Mouse (Mus musculus) olfactory bulb, adult 2 months (tissue): Measurements from ENCODE around the gene Agpat3. TPM values are rescaled to one million over a fixed set of nuclear protein-coding genes. Genes with fewer than 3 reads are reported as not detected.

Experiments used
- H3K27ac ChIP-seq: fragments of 200-500 bp; 2 replicates; pipeline ENCODE4 v1.5.1; 2012; ENCODE audit warnings: low read depth, low read length; ENCODE audit not compliant: insufficient read depth
- H3K4me1 ChIP-seq: fragments of 200-500 bp; 2 replicates; pipeline ENCODE4 v1.6.1; 2012; ENCODE audit warnings: low read length; ENCODE audit not compliant: control insufficient read depth, insufficient read depth
- H3K4me3 ChIP-seq: fragments of 200-500 bp; 2 replicates; pipeline ENCODE4 v1.5.1; 2012; ENCODE audit warnings: mild to moderate bottlenecking, low read depth, low read length, moderate library complexity; ENCODE audit not compliant: insufficient read depth
- CTCF ChIP-seq: fragments of 200-500 bp; IDR thresholded peaks from 2 replicates; pipeline ENCODE4 v1.5.1; 2012; ENCODE audit warnings: low read depth, mild to moderate bottlenecking, low read length, moderate library complexity; ENCODE audit not compliant: insufficient read depth
- POLR2A ChIP-seq: fragments of 200-500 bp; IDR thresholded peaks from 2 replicates; pipeline ENCODE4 v1.6.1; 2012; ENCODE audit warnings: mild to moderate bottlenecking, low read depth, low read length, moderate library complexity; ENCODE audit not compliant: insufficient read depth
- WGBS: fragments of 180-500 bp; shearing (Covaris S2); methylation state at CpG from one replicate; pipeline ENCODE4 v1.1.7; 2018; 5-methylcytosine and 5-hydroxymethylcytosine counted together
- polyA plus RNA-seq: library from polyadenylated mRNA; stranded (reverse); fragments of >200 nt; gene quantifications from 2 replicates; pipeline ENCODE4 v1.2.4, GENCODE M21; 2012; ENCODE audit warnings: low replicate concordance; ENCODE audit not compliant: missing spikeins, insufficient read depth, insufficient read length

The Agpat3 gene
- polyA plus RNA-seq, 1 experiment = not detected

GRCm38 (mm10) chr10:78284812-78285211 lies 67.5 kb downstream of the Agpat3 start:
- no peak for TF ChIP-seq POLR2A
- Histone ChIP-seq H3K4me1 (peaks cover 18% of the 10 kb centered on the region), H3K27ac (no peak overlapping the region), H3K4me3 (no peak overlapping the region)
- WGBS = 90% methylated on average over 12 of the region's 12 CpGs

DNA sequence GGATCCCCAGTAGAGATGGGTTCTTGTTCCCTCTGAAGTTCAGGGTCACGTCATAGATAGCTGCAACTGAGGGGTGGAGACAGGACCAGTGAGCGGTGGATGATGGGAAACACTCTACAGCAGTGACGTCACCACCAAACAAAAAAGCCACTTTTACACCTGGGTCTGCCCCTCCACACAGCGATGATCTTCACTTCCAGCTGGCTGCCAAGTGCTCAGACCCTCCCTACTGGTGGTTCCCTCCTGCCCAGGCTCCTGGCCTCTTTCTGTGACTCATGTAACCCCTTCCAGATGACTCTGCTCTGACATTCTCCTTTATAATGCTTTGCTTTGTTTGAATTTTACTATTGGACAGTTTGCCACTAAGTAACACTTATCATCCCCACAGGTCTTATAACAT lies 69.9 kb downstream of the Agpat3 start:
- Histone ChIP-seq H3K4me1 (peaks cover 9% of the 10 kb centered on the region; the same call in 1 of the 2 replicates), H3K27ac (no peak overlapping the region), H3K4me3 (no peak overlapping the region)
- 68% methylated on average over 4 of the region's 4 CpGs for WGBS
- TF ChIP-seq CTCF = no peak
- no peak for TF ChIP-seq POLR2A

DNA sequence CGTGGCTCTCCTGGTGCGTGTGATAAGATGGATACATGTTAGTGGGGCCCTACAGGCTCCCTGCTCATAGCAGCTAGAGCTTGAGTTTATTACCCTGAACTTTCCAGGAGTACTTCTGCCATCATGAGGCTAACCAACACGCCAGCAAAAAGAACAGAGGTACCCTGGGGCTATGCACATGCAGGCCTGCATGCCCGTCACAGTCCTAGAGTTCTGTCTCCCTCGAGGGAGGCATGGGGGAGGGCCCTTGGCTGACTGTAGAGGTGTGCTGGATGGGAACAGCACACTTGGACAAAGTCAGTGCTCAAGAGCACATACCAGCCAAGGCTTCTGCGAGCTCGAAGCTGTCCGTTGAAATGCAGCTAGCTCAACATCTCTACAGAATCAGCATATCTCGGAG lies 71.8 kb downstream of the Agpat3 start:
- Histone ChIP-seq H3K4me3 (no peak overlapping the region), H3K4me1 (peaks cover 7% of the 10 kb centered on the region; the same call in 1 of the 2 replicates), H3K27ac (no peak overlapping the region)
- TF ChIP-seq POLR2A (no peak), CTCF (no peak)
- WGBS = 84% methylated on average over 9 of the region's 9 CpGs

- no peak overlapping the region for H3K4me3 ChIP-seq
- no peak overlapping the region for H3K27ac ChIP-seq
- peaks cover 3% of the 10 kb centered on the region; the same call in 1 of the 2 replicates for H3K4me1 ChIP-seq
- WGBS = 40% methylated on average over 8 of the region's 8 CpGs
- TF ChIP-seq POLR2A = no peak
- TF ChIP-seq CTCF = peak; percentile 71; the same call in 1 of the 2 replicates
Observed at GRCm38 (mm10) chr10:78279210-78279609, 73.1 kb downstream of the Agpat3 start.

- H3K27ac ChIP-seq = no peak overlapping the region
- WGBS = 77% methylated on average over 3 of the region's 3 CpGs
- no peak overlapping the region for H3K4me3 ChIP-seq
- H3K4me1 ChIP-seq = peaks cover 3% of the 10 kb centered on the region; the same call in 1 of the 2 replicates
- TF ChIP-seq POLR2A = no peak
- no peak for TF ChIP-seq CTCF
Observed at GRCm38 (mm10) chr10:78277835-78278234, 74.5 kb downstream of the Agpat3 start.

- Histone ChIP-seq H3K4me1 (peaks cover 3% of the 10 kb centered on the region; the same call in 1 of the 2 replicates), H3K27ac (no peak overlapping the region), H3K4me3 (no peak overlapping the region)
- no peak for TF ChIP-seq CTCF
- TF ChIP-seq POLR2A = no peak
- WGBS = 96% methylated on average over 4 of the region's 4 CpGs
Observed at GRCm38 (mm10) chr10:78276242-78276641, 76.0 kb downstream of the Agpat3 start.

DNA sequence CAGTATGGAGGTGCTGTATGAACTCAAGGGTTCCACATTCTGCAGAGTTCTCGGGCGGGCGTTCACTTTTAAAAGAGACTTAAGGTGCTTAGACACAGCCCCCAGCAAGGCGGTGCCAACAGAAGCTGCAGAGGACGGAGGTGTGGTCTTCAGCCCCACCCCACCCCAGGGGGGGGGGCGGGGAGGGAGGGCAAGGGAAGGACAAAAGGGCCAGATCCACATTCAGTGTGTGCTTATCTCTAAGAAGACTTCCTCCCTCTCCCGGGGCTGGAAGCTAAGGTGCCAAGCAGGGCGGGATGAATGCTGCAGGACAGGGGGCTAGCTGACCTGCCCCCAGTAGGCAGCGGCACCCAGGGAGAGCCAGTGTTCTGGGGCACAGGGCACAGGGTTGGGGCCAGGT lies 79.4 kb downstream of the Agpat3 start:
- no peak for TF ChIP-seq CTCF
- no peak for TF ChIP-seq POLR2A
- WGBS = 48% methylated on average over 9 of the region's 9 CpGs
- peaks cover 3% of the 10 kb centered on the region for H3K4me1 ChIP-seq
- no peak overlapping the region for H3K27ac ChIP-seq
- H3K4me3 ChIP-seq = no peak overlapping the region

GRCm38 (mm10) chr10:78265881-78266280 lies 86.4 kb downstream of the Agpat3 start:
- H3K4me3 ChIP-seq = no peak overlapping the region
- H3K27ac ChIP-seq = no peak overlapping the region
- peaks cover 4% of the 10 kb centered on the region for H3K4me1 ChIP-seq
- 67% methylated on average over 3 of the region's 3 CpGs for WGBS
- TF ChIP-seq POLR2A (no peak), CTCF (no peak)

DNA sequence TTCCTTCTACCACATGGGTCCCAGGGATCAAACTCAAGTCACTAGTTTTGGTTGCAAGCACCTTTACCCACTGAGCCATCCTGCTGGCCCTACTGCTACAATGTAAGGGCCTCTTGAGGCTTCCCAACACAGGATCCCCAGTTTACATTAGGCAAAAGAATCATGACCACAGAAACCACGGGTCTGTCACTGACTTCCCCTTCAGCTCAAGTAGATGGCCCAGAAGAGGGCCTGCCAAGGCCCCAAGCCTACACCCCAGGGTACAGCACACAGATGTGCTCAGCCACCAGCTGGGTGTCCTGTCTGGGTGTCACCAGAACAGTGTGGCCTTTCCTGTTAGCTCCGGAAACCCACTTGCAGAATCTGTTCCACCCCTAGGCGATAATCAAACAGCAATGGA lies 87.6 kb downstream of the Agpat3 start:
- 66% methylated on average over 3 of the region's 3 CpGs for WGBS
- no peak overlapping the region for H3K4me3 ChIP-seq
- H3K4me1 ChIP-seq = peaks cover 13% of the 10 kb centered on the region

GRCm38 (mm10) chr10:78260916-78261650 lies 91.2 kb downstream of the Agpat3 start:
- TF ChIP-seq CTCF (no peak), POLR2A (no peak)
- peaks cover 11% of the 10 kb centered on the region for H3K4me1 ChIP-seq
- 59% methylated on average over 7 of the region's 7 CpGs for WGBS
- H3K27ac ChIP-seq = no peak overlapping the region
- no peak overlapping the region for H3K4me3 ChIP-seq

More for the DNA sequence above, 87.6 kb downstream of the Agpat3 start:
- TF ChIP-seq CTCF (no peak), POLR2A (no peak)
- H3K27ac ChIP-seq = no peak overlapping the region
